Mouse (Mus musculus) liver, embryonic 14.5 days (tissue): ENCODE measurements around the gene Mrvi1. TPM values are rescaled to one million over a fixed set of nuclear protein-coding genes. Genes with fewer than 3 reads are reported as not detected.

Source experiments
- ATAC-seq: fragments of 200-750 bp; cut with Nextera tagmentation; 2 replicates; pipeline ENCODE4 v1.8.0; 2017; ENCODE audit warnings: moderate number of reproducible peaks, mild to moderate bottlenecking, moderate library complexity; ENCODE audit not compliant: insufficient read depth
- DNase-seq, 3 experiments: peaks; one replicate each; pipeline ENCODE4 v3.0.0-alpha.2; 2012 to 2013; ENCODE audit warnings: low read depth in 3 of 3, low spot score in 3 of 3
- H3K27ac ChIP-seq: fragments of 300-500 bp; sonication (generic); 2 replicates; pipeline ENCODE4 v1.5.1; 2014; ENCODE audit warnings: moderate library complexity, mild to moderate bottlenecking, control low read depth, inconsistent platforms
- H3K27me3 ChIP-seq: fragments of 300-500 bp; sonication (generic); 2 replicates; pipeline ENCODE4 v1.6.1; 2014; ENCODE audit warnings: mild to moderate bottlenecking, low read length, moderate library complexity; ENCODE audit not compliant: control insufficient read depth, insufficient read depth
- H3K36me3 ChIP-seq: fragments of 300-500 bp; sonication (generic); replicated peaks from 2 replicates; pipeline ENCODE4 v1.6.1; 2014; ENCODE audit warnings: low read depth; ENCODE audit not compliant: control insufficient read depth, insufficient read depth
- H3K4me1 ChIP-seq, 2 experiments: fragments of 200-500 bp in 1 of 2; fragments of 300-500 bp in 1 of 2; sonication (generic) in 1 of 2; replicated peaks; 2 replicates each; pipeline ENCODE4 v1.6.1; 2012 to 2014; ENCODE audit warnings: antibody characterized with exemption in 1 of 2, inconsistent platforms in 1 of 2, low read length in 1 of 2; ENCODE audit not compliant: control insufficient read depth in 2 of 2, insufficient read depth in 2 of 2
- H3K4me2 ChIP-seq: fragments of 300-500 bp; sonication (generic); 2 replicates; pipeline ENCODE4 v1.6.1; 2014; ENCODE audit warnings: low read depth, mild to moderate bottlenecking, control low read depth, moderate library complexity
- H3K4me3 ChIP-seq, 2 experiments: fragments of 200-500 bp in 1 of 2; fragments of 300-500 bp in 1 of 2; sonication (generic) in 1 of 2; 2 replicates each; pipeline ENCODE4 v1.5.1; 2012 to 2014; ENCODE audit warnings: low read depth in 2 of 2, low read length in 2 of 2, mild to moderate bottlenecking in 2 of 2, control low read depth in 1 of 2, inconsistent platforms in 1 of 2, moderate library complexity in 1 of 2; ENCODE audit not compliant: insufficient read depth in 1 of 2
- H3K9ac ChIP-seq: fragments of 300-500 bp; sonication (generic); replicated peaks from 2 replicates; pipeline ENCODE4 v1.6.1; 2014; ENCODE audit warnings: mild to moderate bottlenecking, control low read depth, moderate library complexity
- H3K9me3 ChIP-seq: fragments of 300-500 bp; sonication (generic); 2 replicates; pipeline ENCODE4 v1.6.1; 2016; ENCODE audit warnings: low read length, mixed read lengths; ENCODE audit not compliant: control insufficient read depth
- CTCF ChIP-seq: IDR thresholded peaks from 2 replicates; pipeline ENCODE4 v1.5.1; 2016; ENCODE audit warnings: antibody characterized with exemption, low read depth, control low read depth
- EP300 ChIP-seq: IDR thresholded peaks from 2 replicates; pipeline ENCODE4 v1.6.1; 2016; ENCODE audit warnings: antibody characterized with exemption, low read depth
- WGBS: fragments of 180-500 bp; shearing (Covaris S2); extraction: QIAGEN DNeasy Blood & Tissue Kit; methylation state at CpG from one replicate; pipeline ENCODE4 v1.1.7; 2014; ENCODE audit not compliant: insufficient replicate concordance; 5-methylcytosine and 5-hydroxymethylcytosine counted together
- polyA plus RNA-seq, 2 experiments: library from polyadenylated mRNA; depleted of rRNA in 1 of 2; stranded (reverse) in 1 of 2; unstranded in 1 of 2; fragments of >200 nt; fragmentation: Nextera tagmentation in 1 of 2; extraction: Ambion mirVana in 1 of 2; gene quantifications; 2 replicates each; pipeline versions ENCODE4 v1.2.1 to v1.2.3; 2012 to 2014

The Mrvi1 gene
- polyA plus RNA-seq, 2 experiments, result 3.7 to 4.7 TPM

DNA sequence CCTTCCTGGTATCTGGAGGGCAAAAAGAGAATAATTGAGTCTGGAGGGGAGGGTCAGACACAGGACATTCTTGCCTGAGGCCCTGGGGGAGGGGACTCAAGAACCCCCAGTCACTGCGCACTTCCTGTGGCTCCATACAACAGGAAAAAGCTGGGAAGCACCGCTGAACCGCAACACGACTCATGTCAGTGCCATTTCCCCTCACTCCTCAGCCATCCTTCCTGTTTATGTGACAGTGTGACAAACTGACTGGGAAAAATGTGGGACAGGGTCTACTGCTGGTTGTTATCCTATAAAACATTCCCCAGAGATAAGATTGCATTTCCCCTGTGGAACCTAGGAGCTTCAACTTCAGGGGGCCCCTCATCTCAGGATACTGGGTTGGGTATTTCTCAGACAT is 105.3 kb downstream of the Mrvi1 start:
- no peaks in the 10 kb centered on the region for H3K27me3 ChIP-seq
- WGBS, result 18% methylated on average over 4 of the region's 4 CpGs
- peaks cover 2 to 33% of the 10 kb centered on the region in 2 experiments; a peak in 3 of 4 replicates for H3K4me1 ChIP-seq
- H3K36me3 ChIP-seq, result no peaks in the 10 kb centered on the region
- no peak overlapping the region for H3K9ac ChIP-seq
- H3K4me2 ChIP-seq, result no peak overlapping the region
- no peak overlapping the region for H3K4me3 ChIP-seq
- no peaks in the 10 kb centered on the region for H3K9me3 ChIP-seq
- H3K27ac ChIP-seq, result no peak overlapping the region
- DNase-seq (no peak), ATAC-seq (peak; percentile 38; the same call in 1 of the 2 replicates)
- no peak for TF ChIP-seq CTCF
- no peak for TF ChIP-seq EP300

DNA sequence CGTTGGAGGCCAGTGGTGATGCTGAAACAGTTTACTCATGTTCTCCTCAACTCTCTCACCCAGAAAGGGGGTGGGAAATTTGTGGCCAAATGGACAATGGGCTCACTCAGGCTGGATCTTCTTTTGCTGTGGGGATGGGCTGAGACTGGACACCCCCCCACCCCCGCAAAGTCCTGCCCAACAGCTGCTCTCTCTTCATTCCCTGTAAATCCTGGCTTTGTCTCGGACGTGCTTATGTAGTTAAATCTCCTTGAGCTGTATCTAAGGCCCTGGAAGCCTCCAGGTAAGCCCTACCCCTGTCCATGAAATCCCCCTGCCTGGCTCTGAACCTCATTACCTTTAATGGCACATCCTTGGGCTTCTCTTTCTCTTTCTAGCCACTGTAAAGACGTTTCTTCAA is 113.5 kb downstream of the Mrvi1 start:
- no peak overlapping the region for H3K4me2 ChIP-seq
- no peaks in the 10 kb centered on the region for H3K27me3 ChIP-seq
- 71% methylated on average over 5 of the region's 5 CpGs for WGBS
- H3K9ac ChIP-seq, result no peak overlapping the region
- no peak for TF ChIP-seq CTCF
- no peak for TF ChIP-seq EP300
- H3K4me3 ChIP-seq, result no peak overlapping the region
- no peak for DNase-seq
- no peak for ATAC-seq
- H3K9me3 ChIP-seq, result no peaks in the 10 kb centered on the region
- no peaks in the 10 kb centered on the region for H3K36me3 ChIP-seq
- no peaks in the 10 kb centered on the region for H3K4me1 ChIP-seq
- no peak overlapping the region for H3K27ac ChIP-seq

- 74% methylated on average over 6 of the region's 6 CpGs for WGBS
These were observed 115.1 kb downstream of the Mrvi1 start for GRCm38 (mm10) chr7:110867116-110867515.

GRCm38 (mm10) chr7:110866021-110866420 is 116.2 kb downstream of the Mrvi1 start:
- H3K27ac ChIP-seq, result no peak overlapping the region
- H3K4me3 ChIP-seq, result no peak overlapping the region
- no peak for ATAC-seq
- H3K4me2 ChIP-seq, result no peak overlapping the region
- no peaks in the 10 kb centered on the region for H3K27me3 ChIP-seq
- no peak for TF ChIP-seq EP300
- TF ChIP-seq CTCF, result no peak
- 78% methylated on average over 3 of the region's 3 CpGs for WGBS
- no peak overlapping the region for H3K9ac ChIP-seq
- H3K36me3 ChIP-seq, result no peaks in the 10 kb centered on the region
- DNase-seq, result no peak
- H3K9me3 ChIP-seq, result no peaks in the 10 kb centered on the region
- H3K4me1 ChIP-seq, result no peaks in the 10 kb centered on the region; a peak in 1 of 4 replicates

More at GRCm38 (mm10) chr7:110867116-110867515, 115.1 kb downstream of the Mrvi1 start:
- H3K4me2 ChIP-seq, result no peak overlapping the region
- H3K27ac ChIP-seq, result no peak overlapping the region
- TF ChIP-seq EP300 (no peak), CTCF (no peak)
- no peaks in the 10 kb centered on the region for H3K27me3 ChIP-seq
- H3K36me3 ChIP-seq, result no peaks in the 10 kb centered on the region
- DNase-seq (no peak), ATAC-seq (no peak)
- no peak overlapping the region for H3K9ac ChIP-seq
- H3K4me1 ChIP-seq, result no peaks in the 10 kb centered on the region
- H3K4me3 ChIP-seq, result no peak overlapping the region
- no peaks in the 10 kb centered on the region for H3K9me3 ChIP-seq

- H3K27me3 ChIP-seq, result no peaks in the 10 kb centered on the region
- DNase-seq (no peak), ATAC-seq (no peak)
- no peaks in the 10 kb centered on the region for H3K36me3 ChIP-seq
- no peaks in the 10 kb centered on the region for H3K9me3 ChIP-seq
- 69% methylated on average over 6 of the region's 6 CpGs for WGBS
- peaks cover 0 to 2% of the 10 kb centered on the region in 2 experiments; a peak in 1 of 4 replicates for H3K4me1 ChIP-seq
- H3K4me3 ChIP-seq, result no peak overlapping the region
- no peak overlapping the region for H3K27ac ChIP-seq
- TF ChIP-seq CTCF (no peak), EP300 (no peak)
- no peak overlapping the region for H3K9ac ChIP-seq
- H3K4me2 ChIP-seq, result no peak overlapping the region
These were observed 116.7 kb downstream of the Mrvi1 start for GRCm38 (mm10) chr7:110865570-110865969.
